Mouse (Mus musculus): ENCODE data around the gene Gsk3b. TPM values are rescaled to one million over a fixed set of nuclear protein-coding genes. Genes with fewer than 3 reads are reported as not detected.

Gsk3b gene
- total RNA-seq, 2 experiments from 2014 or later: 57.1 to 70.4 TPM

GRCm38 (mm10) chr16:38274737-38275136 lies 185.9 kb downstream of the Gsk3b start:
- no peak for DNase-seq (ENCODE audit: low spot score in 2 of 2)

GRCm38 (mm10) chr16:38279794-38280193 lies 191.0 kb downstream of the Gsk3b start:
- DNase-seq (ENCODE audit: low spot score in 2 of 2): no peak

GRCm38 (mm10) chr16:38280951-38281350 lies 192.2 kb downstream of the Gsk3b start:
- no peak for DNase-seq (ENCODE audit: low spot score in 2 of 2)

- DNase-seq (ENCODE audit: low spot score in 2 of 2): no peak
These were observed 193.9 kb downstream of the Gsk3b start for GRCm38 (mm10) chr16:38282559-38283160.

- DNase-seq (ENCODE audit: low spot score in 2 of 2): no peak
These were observed 194.5 kb downstream of the Gsk3b start for GRCm38 (mm10) chr16:38283300-38283699.

- no peak for DNase-seq (ENCODE audit: low spot score in 2 of 2)
These were observed 197.0 kb downstream of the Gsk3b start for GRCm38 (mm10) chr16:38285801-38286200.

GRCm38 (mm10) chr16:38286541-38286940 lies 197.7 kb downstream of the Gsk3b start:
- no peak for DNase-seq (ENCODE audit: low spot score in 2 of 2)

GRCm38 (mm10) chr16:38287357-38287756 lies 198.6 kb downstream of the Gsk3b start:
- no peak for DNase-seq (ENCODE audit: low spot score in 2 of 2)

- DNase-seq (ENCODE audit: low spot score in 2 of 2): no peak
These were observed 199.0 kb downstream of the Gsk3b start for GRCm38 (mm10) chr16:38287762-38288161.

- no peak for DNase-seq (ENCODE audit: low spot score in 2 of 2)
These were observed 200.1 kb downstream of the Gsk3b start for GRCm38 (mm10) chr16:38288851-38289250.

GRCm38 (mm10) chr16:38290151-38290550 lies 201.3 kb downstream of the Gsk3b start:
- peak in 1 of 2 experiments; percentile 20 for DNase-seq (ENCODE audit: low spot score in 2 of 2)

GRCm38 (mm10) chr16:38294685-38295348 lies 206.0 kb downstream of the Gsk3b start, which contains the start of gene Nr1i2:
Gene Nr1i2 (minus strand): TSS chr16:38294824.
- no peak for DNase-seq (ENCODE audit: low spot score in 2 of 2)

GRCm38 (mm10) chr16:38295349-38295930 lies 206.6 kb downstream of the Gsk3b start:
- no peak for DNase-seq (ENCODE audit: low spot score in 2 of 2)

Other genes starting within 250 kb of the Gsk3b start
- under 1 TPM; 0.27 to 0.99 TPM for gene Gm36028, start 227.9 kb upstream of the Gsk3b start, total RNA-seq (2021)
- gene Lrrc58, start 220.6 kb upstream of the Gsk3b start, total RNA-seq (2021): 100 to 1,000 TPM; 196 to 274 TPM
- gene Gpr156, start 172.5 kb upstream of the Gsk3b start, total RNA-seq (2021): under 1 TPM in 1 of 2 experiments, not detected in 1; 0.16 TPM
- not detected for gene Nr1i2, start 205.8 kb downstream of the Gsk3b start, total RNA-seq (2021)

All from adrenal gland, adult 18-20 months (tissue).